Mouse (Mus musculus) MEL (cell line): Measurements from ENCODE around the gene Vac14.

Source experiments
- CTCF ChIP-seq, 3 experiments: IDR thresholded peaks in 2 of 3; conservative IDR thresholded peaks in 1 of 3; 2 replicates each; pipeline ENCODE4 v1.5.1; 2011 to 2012; ENCODE audit warnings: low read length in 3 of 3, low read depth in 2 of 3, mild to moderate bottlenecking in 2 of 3, improper control_type of control experiment in 1 of 3, inconsistent platforms in 1 of 3, mixed read lengths in 1 of 3, moderate library complexity in 1 of 3; ENCODE audit not compliant: control insufficient read depth in 1 of 3, insufficient read depth in 1 of 3, poor library complexity in 1 of 3, severe bottlenecking in 1 of 3
- EP300 ChIP-seq, 2 experiments: IDR thresholded peaks; 2 replicates each; pipeline ENCODE4 v1.6.1; 2011; ENCODE audit warnings: improper control_type of control experiment in 2 of 2, low read length in 2 of 2, low read depth in 1 of 2, mild to moderate bottlenecking in 1 of 2
- KAT2A ChIP-seq: conservative IDR thresholded peaks from 2 replicates; pipeline ENCODE4 v1.6.1; 2012; ENCODE audit warnings: low read depth, low read length, improper control_type of control experiment, inconsistent platforms
- MAFK ChIP-seq: IDR thresholded peaks from 2 replicates; pipeline ENCODE4 v1.6.1; 2011; ENCODE audit warnings: low read depth, mild to moderate bottlenecking, low read length, improper control_type of control experiment, borderline replicate concordance
- RCOR1 ChIP-seq: IDR thresholded peaks from 2 replicates; pipeline ENCODE4 v1.6.1; 2012; ENCODE audit warnings: low read depth, mild to moderate bottlenecking, inconsistent platforms, low read length, improper control_type of control experiment

DNA sequence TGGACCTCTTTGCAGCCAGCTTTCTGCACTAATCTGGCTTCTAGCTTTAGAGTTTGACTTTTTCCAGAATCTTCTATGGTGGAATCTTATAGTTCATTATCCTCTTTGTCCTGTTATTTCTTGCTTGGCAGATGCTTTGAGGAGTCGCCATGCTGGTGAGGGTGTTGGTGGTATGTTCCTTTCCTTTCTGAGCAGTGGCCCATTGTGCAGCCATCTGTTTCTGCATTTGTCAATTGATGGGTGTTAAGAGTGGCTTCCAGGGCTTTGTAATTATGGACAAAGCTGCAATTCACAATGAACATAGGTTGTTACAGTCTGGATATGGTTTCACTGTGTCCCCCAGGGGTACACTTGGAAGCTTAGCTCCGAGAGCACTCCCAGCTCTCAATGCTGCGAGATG is 146.3 kb downstream of the Vac14 start:
- TF ChIP-seq EP300 (IDR thresholded peaks at IDR 0.05; ENCODE audit: low read depth in 1 of 2, low read length in 2 of 2) (no peak), CTCF (IDR thresholded peaks at IDR 0.05 in 2 of 3, conservative IDR thresholded peaks at IDR 0.05 in 1 of 3; ENCODE audit: control insufficient read depth in 1 of 3, insufficient read depth in 1 of 3, low read depth in 2 of 3, low read length in 3 of 3, poor library complexity in 1 of 3, severe bottlenecking in 1 of 3) (no peak), MAFK (no peak), RCOR1 (no peak), KAT2A (no peak)
